Mouse (Mus musculus) brain, adult 10 weeks (tissue): ENCODE measurements around the gene Zfp334. TPM values are rescaled to one million over a fixed set of nuclear protein-coding genes. Genes with fewer than 3 reads are reported as not detected.

Experiments used
- polyA plus RNA-seq: library from polyadenylated mRNA; stranded (reverse); fragments of 350-450 nt; fragmentation: Illumina TruSeq; extraction: RNeasy Lipid Tissue Mini Kit (QIAGEN cat#74804); gene quantifications from one replicate; pipeline ENCODE4 v1.2.3, GENCODE M21; 2015; ENCODE audit warnings: low read depth, low replicate concordance

Zfp334 gene
- polyA plus RNA-seq, result 6.1 TPM

DNA sequence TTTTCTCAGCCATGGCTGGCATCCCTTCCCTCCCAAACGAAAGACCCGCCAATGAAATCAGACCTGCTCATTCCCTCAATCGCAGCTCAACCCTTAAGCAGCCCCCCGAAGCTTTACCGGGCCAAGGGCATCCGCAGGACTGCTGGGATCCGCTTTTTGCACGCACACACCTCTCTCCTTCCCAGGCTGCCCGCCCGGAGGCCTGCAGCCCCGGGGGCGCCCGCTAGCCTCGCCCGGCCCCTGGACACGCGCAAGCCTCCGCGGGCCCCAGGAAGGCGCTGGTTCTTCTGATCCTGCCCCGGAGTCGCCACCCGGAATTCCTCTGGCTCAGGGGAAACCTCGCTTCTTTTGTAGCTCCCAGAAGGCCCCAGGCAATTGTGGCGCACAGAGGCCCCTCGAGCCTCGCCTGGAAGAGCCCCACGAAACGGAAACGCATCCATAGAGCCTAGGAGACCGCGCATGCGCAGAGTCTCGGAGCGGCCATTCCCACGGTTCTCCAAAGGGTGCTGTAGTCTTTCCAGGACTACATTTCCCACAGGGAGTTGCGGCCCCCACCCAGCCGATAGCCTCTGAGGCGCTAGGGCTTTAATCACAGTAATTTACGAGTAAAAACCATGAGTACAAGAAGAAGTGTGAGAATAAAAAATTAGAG, at the start of gene Zfp334:
Gene Zfp334, minus strand, starts transcription at position 416 of the 652 bp plus-strand sequence.

GRCm38 (mm10) chr2:165368496-165368895, 19.6 kb downstream of the Zfp334 start, which contains the start of gene Zfp663:
Gene Zfp663, minus strand, starts transcription at chr2:165368729.

GRCm38 (mm10) chr2:165326304-165327190, 61.5 kb downstream of the Zfp334 start, which contains the start of gene Elmo2:
Gene Elmo2, minus strand, starts transcription at chr2:165326479.

Other genes starting within 250 kb of the Zfp334 start
- gene Cdh22, start 153.4 kb downstream of the Zfp334 start, polyA plus RNA-seq, result 19.6 TPM
- 51.4 TPM for gene Slc35c2, start 100.4 kb downstream of the Zfp334 start, polyA plus RNA-seq
- 110 TPM for gene Elmo2, start 61.8 kb downstream of the Zfp334 start, polyA plus RNA-seq
- not detected for gene Zfp663, start 19.5 kb downstream of the Zfp334 start, polyA plus RNA-seq
- not detected for gene Ocstamp, start 12.1 kb upstream of the Zfp334 start, polyA plus RNA-seq
- 10.8 TPM for gene Slc13a3, start 85.0 kb upstream of the Zfp334 start, polyA plus RNA-seq
- gene Trp53rka, start 105.1 kb upstream of the Zfp334 start, polyA plus RNA-seq, result 21.6 TPM
- gene Slc2a10, start 115.5 kb upstream of the Zfp334 start, polyA plus RNA-seq, result 1.1 TPM
- gene Eya2, start 206.8 kb upstream of the Zfp334 start, polyA plus RNA-seq, result 1.9 TPM